Mouse (Mus musculus): ENCODE data around the gene 4930404H24Rik. TPM values are rescaled to one million over a fixed set of nuclear protein-coding genes. Genes with fewer than 3 reads are reported as not detected.
A peak's percentile ranks its signal among the peaks of the same experiment; 100 is the strongest.

Gene 4930404H24Rik
- polyA plus RNA-seq, 1 experiment from 2014 or later: not detected

DNA sequence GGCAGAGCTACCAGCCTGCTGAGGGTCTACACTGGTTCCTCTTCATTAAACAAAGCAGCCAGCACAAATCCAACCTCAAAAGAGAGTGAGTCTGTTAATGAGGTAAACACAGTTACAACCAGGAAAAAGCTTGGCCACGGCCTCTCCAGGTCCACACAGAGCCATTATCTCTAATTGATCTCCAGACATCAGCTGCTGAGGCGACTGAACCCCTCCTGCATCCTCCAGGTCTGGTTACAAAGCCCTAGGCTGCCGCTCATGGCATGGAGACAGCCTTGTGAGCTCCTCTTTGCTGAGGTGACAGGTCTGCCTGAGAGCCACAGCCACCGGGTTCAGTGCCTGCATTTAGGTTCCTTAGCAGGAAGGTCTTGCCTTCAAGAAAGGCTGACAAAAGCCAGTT lies 35.1 kb upstream of the 4930404H24Rik start:
- ATAC-seq (ENCODE audit: low FRiP score, low TSS enrichment) (no peak), DNase-seq (ENCODE audit: low spot score) (no peak)
- no peaks in the 10 kb centered on the region for H3K27me3 ChIP-seq (ENCODE audit: control insufficient read depth, insufficient read depth, low read length)
- H3K27ac ChIP-seq (replicated peaks): peak overlapping the region; percentile 24; the same call in 1 of the 2 replicates
- H3K4me3 ChIP-seq (ENCODE audit: low read depth, low read length): no peak overlapping the region
- H3K4me1 ChIP-seq (replicated peaks; ENCODE audit: control insufficient read depth, insufficient read depth): peaks cover 2% of the 10 kb centered on the region; the same call in 1 of the 2 replicates
- TF ChIP-seq CTCF (IDR thresholded peaks at IDR 0.05; ENCODE audit: low read depth) (no peak), EP300 (optimal IDR thresholded peaks at IDR 0.05) (no peak)
- H3K4me2 ChIP-seq (replicated peaks; ENCODE audit: low read depth): no peak overlapping the region
- H3K36me3 ChIP-seq (ENCODE audit: control insufficient read depth, insufficient read depth, low read length): no peaks in the 10 kb centered on the region
- no peaks in the 10 kb centered on the region for H3K9me3 ChIP-seq (ENCODE audit: control insufficient read depth, low read length)
- 43% methylated on average over 4 of the region's 4 CpGs for WGBS
- no peak overlapping the region for H3K9ac ChIP-seq (ENCODE audit: low read length)

GRCm38 (mm10) chr2:153458022-153458441 lies 34.6 kb upstream of the 4930404H24Rik start:
- 40% methylated on average over 3 of the region's 3 CpGs for WGBS
- DNase-seq (ENCODE audit: low spot score) (no peak), ATAC-seq (ENCODE audit: low FRiP score, low TSS enrichment) (0 out of 2 replicates have a peak, but pooled peaks have one; percentile 27)
- Histone ChIP-seq H3K9me3 (ENCODE audit: control insufficient read depth, low read length) (no peaks in the 10 kb centered on the region), H3K27me3 (ENCODE audit: control insufficient read depth, insufficient read depth, low read length) (no peaks in the 10 kb centered on the region), H3K27ac (replicated peaks) (peak overlapping the region; percentile 58), H3K4me3 (ENCODE audit: low read depth, low read length) (no peak overlapping the region), H3K4me2 (replicated peaks; ENCODE audit: low read depth) (no peak overlapping the region), H3K9ac (ENCODE audit: low read length) (no peak overlapping the region), H3K4me1 (replicated peaks; ENCODE audit: control insufficient read depth, insufficient read depth) (peaks cover 2% of the 10 kb centered on the region; the same call in 1 of the 2 replicates), H3K36me3 (ENCODE audit: control insufficient read depth, insufficient read depth, low read length) (no peaks in the 10 kb centered on the region)
- TF ChIP-seq EP300 (optimal IDR thresholded peaks at IDR 0.05) (no peak), CTCF (IDR thresholded peaks at IDR 0.05; ENCODE audit: low read depth) (no peak)

GRCm38 (mm10) chr2:153463257-153463656 lies 29.3 kb upstream of the 4930404H24Rik start:
- Histone ChIP-seq H3K9me3 (ENCODE audit: control insufficient read depth, low read length) (no peaks in the 10 kb centered on the region), H3K4me2 (replicated peaks; ENCODE audit: low read depth) (no peak overlapping the region), H3K27ac (replicated peaks) (no peak overlapping the region), H3K27me3 (ENCODE audit: control insufficient read depth, insufficient read depth, low read length) (no peaks in the 10 kb centered on the region), H3K4me3 (ENCODE audit: low read depth, low read length) (no peak overlapping the region), H3K9ac (ENCODE audit: low read length) (no peak overlapping the region), H3K4me1 (replicated peaks; ENCODE audit: control insufficient read depth, insufficient read depth) (peaks cover 2% of the 10 kb centered on the region; the same call in 1 of the 2 replicates), H3K36me3 (ENCODE audit: control insufficient read depth, insufficient read depth, low read length) (no peaks in the 10 kb centered on the region)
- WGBS: 76% methylated on average over 3 of the region's 3 CpGs
- ATAC-seq (ENCODE audit: low FRiP score, low TSS enrichment) (no peak), DNase-seq (ENCODE audit: low spot score) (no peak)
- peak; percentile 59 for TF ChIP-seq CTCF (IDR thresholded peaks at IDR 0.05; ENCODE audit: low read depth)
- no peak for TF ChIP-seq EP300 (optimal IDR thresholded peaks at IDR 0.05)

GRCm38 (mm10) chr2:153467372-153467771 lies 25.2 kb upstream of the 4930404H24Rik start:
- WGBS: 82% methylated on average over 1 of the region's 1 CpGs
- no peak for TF ChIP-seq CTCF (IDR thresholded peaks at IDR 0.05; ENCODE audit: low read depth)

GRCm38 (mm10) chr2:153469317-153469716 lies 23.3 kb upstream of the 4930404H24Rik start:
- Histone ChIP-seq H3K27me3 (ENCODE audit: control insufficient read depth, insufficient read depth, low read length) (no peaks in the 10 kb centered on the region), H3K4me2 (replicated peaks; ENCODE audit: low read depth) (no peak overlapping the region), H3K4me1 (replicated peaks; ENCODE audit: control insufficient read depth, insufficient read depth) (no peaks in the 10 kb centered on the region), H3K27ac (replicated peaks) (no peak overlapping the region), H3K9ac (ENCODE audit: low read length) (no peak overlapping the region), H3K9me3 (ENCODE audit: control insufficient read depth, low read length) (no peaks in the 10 kb centered on the region), H3K4me3 (ENCODE audit: low read depth, low read length) (no peak overlapping the region), H3K36me3 (ENCODE audit: control insufficient read depth, insufficient read depth, low read length) (no peaks in the 10 kb centered on the region)
- WGBS: 28% methylated on average over 2 of the region's 2 CpGs
- TF ChIP-seq CTCF (IDR thresholded peaks at IDR 0.05; ENCODE audit: low read depth) (no peak), EP300 (optimal IDR thresholded peaks at IDR 0.05) (no peak)
- DNase-seq (ENCODE audit: low spot score): no peak
- peak; percentile 20; the same call in 1 of the 2 replicates for ATAC-seq (ENCODE audit: low FRiP score, low TSS enrichment)

More at GRCm38 (mm10) chr2:153467372-153467771, 25.2 kb upstream of the 4930404H24Rik start:
- no peaks in the 10 kb centered on the region for H3K27me3 ChIP-seq (ENCODE audit: control insufficient read depth, insufficient read depth, low read length)
- DNase-seq (ENCODE audit: low spot score) (no peak), ATAC-seq (ENCODE audit: low FRiP score, low TSS enrichment) (no peak)
- no peaks in the 10 kb centered on the region for H3K36me3 ChIP-seq (ENCODE audit: control insufficient read depth, insufficient read depth, low read length)
- H3K4me2 ChIP-seq (replicated peaks; ENCODE audit: low read depth): no peak overlapping the region
- no peak overlapping the region for H3K27ac ChIP-seq (replicated peaks)
- H3K9ac ChIP-seq (ENCODE audit: low read length): no peak overlapping the region
- no peaks in the 10 kb centered on the region for H3K4me1 ChIP-seq (replicated peaks; ENCODE audit: control insufficient read depth, insufficient read depth)
- no peaks in the 10 kb centered on the region for H3K9me3 ChIP-seq (ENCODE audit: control insufficient read depth, low read length)
- H3K4me3 ChIP-seq (ENCODE audit: low read depth, low read length): no peak overlapping the region

DNA sequence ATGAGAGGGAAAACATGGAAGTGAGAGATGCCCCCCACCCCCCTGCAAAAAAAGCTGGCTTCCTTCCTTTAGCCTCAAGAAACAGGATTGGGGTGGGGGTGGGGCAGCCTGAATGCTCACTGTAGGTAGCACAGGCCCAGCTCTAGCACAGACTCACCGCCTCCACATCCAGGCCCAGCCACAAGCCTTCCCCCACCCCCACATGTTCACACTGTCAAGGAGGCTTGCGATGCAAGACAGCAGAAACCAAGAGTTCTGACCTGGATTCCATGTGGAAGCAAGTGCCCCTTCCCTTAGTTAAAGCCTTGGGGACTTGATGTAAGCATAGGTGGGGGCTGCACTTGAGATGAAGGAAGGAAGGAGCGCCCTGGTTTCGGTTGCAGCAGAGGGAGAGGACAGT lies 22.8 kb upstream of the 4930404H24Rik start:
- Histone ChIP-seq H3K36me3 (ENCODE audit: control insufficient read depth, insufficient read depth, low read length) (no peaks in the 10 kb centered on the region), H3K4me3 (ENCODE audit: low read depth, low read length) (no peak overlapping the region), H3K4me2 (replicated peaks; ENCODE audit: low read depth) (no peak overlapping the region), H3K9ac (ENCODE audit: low read length) (no peak overlapping the region), H3K9me3 (ENCODE audit: control insufficient read depth, low read length) (no peaks in the 10 kb centered on the region), H3K27me3 (ENCODE audit: control insufficient read depth, insufficient read depth, low read length) (no peaks in the 10 kb centered on the region), H3K27ac (replicated peaks) (no peak overlapping the region), H3K4me1 (replicated peaks; ENCODE audit: control insufficient read depth, insufficient read depth) (no peaks in the 10 kb centered on the region; the same call in 1 of the 2 replicates)
- no peak for DNase-seq (ENCODE audit: low spot score)
- 54% methylated on average over 4 of the region's 4 CpGs for WGBS
- peak; percentile 51 for ATAC-seq (ENCODE audit: low FRiP score, low TSS enrichment)
- no peak for TF ChIP-seq CTCF (IDR thresholded peaks at IDR 0.05; ENCODE audit: low read depth)
- no peak for TF ChIP-seq EP300 (optimal IDR thresholded peaks at IDR 0.05)
